Comparison of ENCODE assay signal across 10 mouse cellular contexts in the genomic region with DNA sequence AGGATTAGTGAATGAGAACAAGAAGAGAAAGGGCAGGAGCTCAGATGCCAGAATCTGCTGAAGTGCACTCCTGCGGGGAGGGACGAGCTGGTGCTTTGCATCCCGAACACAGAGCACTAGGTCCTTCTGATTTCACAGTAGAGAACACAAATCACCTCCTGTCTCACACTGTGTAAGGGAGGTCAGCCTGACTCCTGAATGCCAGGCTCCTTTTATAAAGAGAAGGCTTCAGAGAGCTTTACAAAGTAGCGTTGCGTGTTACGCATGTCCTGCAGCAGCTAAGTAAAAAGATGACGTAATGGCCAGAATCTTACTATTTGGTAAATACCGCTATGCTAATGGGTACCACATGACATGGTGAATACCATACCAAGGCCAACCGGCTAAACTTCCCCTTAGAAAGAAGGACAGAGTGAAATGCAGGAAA. TPM values are rescaled to one million over a fixed set of nuclear protein-coding genes. Genes with fewer than 3 reads are reported as not detected.
DNase-seq lines count a peak whose midpoint lies in the region; ATAC-seq lines count a peak whose summit lies in the region.
"Had no signal": no experiment of that assay in that cellular context is flagged by ENCODE, and none has a peak within 500 bp of the region (broad histone marks: within the 10 kb centered on the region; RNA-seq: fewer than 3 reads in every experiment).

No protein-coding gene starts in this region.

- peaks cover 29% of the 10 kb centered on the region for H3K4me1 ChIP-seq in heart, embryonic 12.5 days (replicated peaks)
- peaks cover 18% of the 10 kb centered on the region for H3K4me1 ChIP-seq in heart, embryonic 10.5 days
- no peaks in the 10 kb centered on the region for H3K4me1 ChIP-seq in embryonic facial prominence, embryonic 11.5 days (ENCODE audit: control insufficient read depth, insufficient read depth, low read length)
- H3K4me1 ChIP-seq in hindbrain, embryonic 13.5 days (replicated peaks), result peaks cover 22% of the 10 kb centered on the region
- H3K4me1 ChIP-seq in midbrain, embryonic 14.5 days (ENCODE audit: control insufficient read depth, insufficient read depth, low read length), result peaks cover 6% of the 10 kb centered on the region; the same call in 1 of the 2 replicates

- no peak overlapping the region for H3K4me2 ChIP-seq in heart, embryonic 12.5 days
- no peak overlapping the region for H3K4me2 ChIP-seq in embryonic facial prominence, embryonic 11.5 days (ENCODE audit: low read depth, low read length)
- no peak overlapping the region for H3K4me2 ChIP-seq in hindbrain, embryonic 13.5 days
- no peak overlapping the region for H3K4me2 ChIP-seq in midbrain, embryonic 14.5 days (ENCODE audit: low read length)

- 0 out of 2 replicates have a peak overlapping the region, but pooled peaks have one; percentile 51 for H3K27ac ChIP-seq in heart, embryonic 12.5 days (ENCODE audit: poor library complexity, severe bottlenecking)
- H3K27ac ChIP-seq in heart, embryonic 10.5 days, result no peak overlapping the region
- H3K27ac ChIP-seq in embryonic facial prominence, embryonic 11.5 days (replicated peaks; ENCODE audit: low read depth, low read length), result no peak overlapping the region
- H3K27ac ChIP-seq in hindbrain, embryonic 13.5 days, result peak overlapping the region; percentile 36; the same call in 1 of the 2 replicates
- H3K27ac ChIP-seq in midbrain, embryonic 14.5 days (replicated peaks; ENCODE audit: low read depth, low read length), result no peak overlapping the region
- H3K27ac ChIP-seq: kidney, postnatal 0 days had no signal

- H3K27me3 ChIP-seq in heart, embryonic 12.5 days (replicated peaks), result no peaks in the 10 kb centered on the region
- no peaks in the 10 kb centered on the region for H3K27me3 ChIP-seq in heart, embryonic 10.5 days (ENCODE audit: insufficient read depth, poor library complexity, severe bottlenecking)
- H3K27me3 ChIP-seq in embryonic facial prominence, embryonic 11.5 days (ENCODE audit: control insufficient read depth, insufficient read depth, low read length), result no peaks in the 10 kb centered on the region
- no peaks in the 10 kb centered on the region for H3K27me3 ChIP-seq in hindbrain, embryonic 13.5 days
- no peaks in the 10 kb centered on the region for H3K27me3 ChIP-seq in midbrain, embryonic 14.5 days (ENCODE audit: control insufficient read depth, insufficient read depth, low read length)

- no peak for DNase-seq in heart, embryonic 10.5 days (ENCODE audit: low spot score)
- peak; percentile 80 for DNase-seq in embryonic facial prominence, embryonic 11.5 days (ENCODE audit: low spot score)
- DNase-seq in midbrain, embryonic 14.5 days, result peak; percentile 29
- DNase-seq in Muller cell, postnatal 12 days (ENCODE audit: inconsistent ontology term), result no peak
- DNase-seq in spleen, adult 12 weeks (ENCODE audit: low spot score), result no peak
- DNase-seq in spleen, postnatal 36 days (ENCODE audit: low spot score in 2 of 2), result no peak
- DNase-seq: right cerebral cortex, postnatal 14 days had no signal

- H3K9ac ChIP-seq in heart, embryonic 12.5 days, result no peak overlapping the region
- H3K9ac ChIP-seq in embryonic facial prominence, embryonic 11.5 days (replicated peaks; ENCODE audit: low read length), result no peak overlapping the region
- H3K9ac ChIP-seq in hindbrain, embryonic 13.5 days, result no peak overlapping the region
- H3K9ac ChIP-seq in midbrain, embryonic 14.5 days (replicated peaks; ENCODE audit: low read length), result no peak overlapping the region

- WGBS in heart, embryonic 12.5 days, result 65% methylated on average over 9 of the region's 9 CpGs
- 69% methylated on average over 9 of the region's 9 CpGs for WGBS in heart, embryonic 10.5 days
- WGBS in embryonic facial prominence, embryonic 11.5 days, result 29% methylated on average over 9 of the region's 9 CpGs
- WGBS in hindbrain, embryonic 13.5 days, result 33% methylated on average over 9 of the region's 9 CpGs
- WGBS in midbrain, embryonic 14.5 days, result 19% methylated on average over 9 of the region's 9 CpGs

- H3K36me3 ChIP-seq in heart, embryonic 12.5 days, result no peaks in the 10 kb centered on the region
- no peaks in the 10 kb centered on the region for H3K36me3 ChIP-seq in heart, embryonic 10.5 days
- no peaks in the 10 kb centered on the region for H3K36me3 ChIP-seq in embryonic facial prominence, embryonic 11.5 days (replicated peaks; ENCODE audit: control insufficient read depth, insufficient read depth, low read depth, low read length)
- H3K36me3 ChIP-seq in hindbrain, embryonic 13.5 days, result no peaks in the 10 kb centered on the region
- no peaks in the 10 kb centered on the region for H3K36me3 ChIP-seq in midbrain, embryonic 14.5 days (ENCODE audit: control insufficient read depth, insufficient read depth, low read length)

- ATAC-seq in heart, embryonic 12.5 days (ENCODE audit: insufficient number of reproducible peaks, low FRiP score), result no peak
- 0 out of 2 replicates have a peak, but pooled peaks have one; percentile 54 for ATAC-seq in embryonic facial prominence, embryonic 11.5 days (replicated peaks; ENCODE audit: insufficient number of reproducible peaks, low FRiP score, low TSS enrichment, low read depth)
- ATAC-seq in hindbrain, embryonic 13.5 days (ENCODE audit: low FRiP score), result peak; percentile 67
- peak; percentile 41; the same call in 1 of the 2 replicates for ATAC-seq in midbrain, embryonic 14.5 days (ENCODE audit: low FRiP score, low TSS enrichment)

- H3K4me3 ChIP-seq in heart, embryonic 12.5 days, result no peak overlapping the region
- no peak overlapping the region for H3K4me3 ChIP-seq in heart, embryonic 10.5 days
- no peak overlapping the region for H3K4me3 ChIP-seq in embryonic facial prominence, embryonic 11.5 days (ENCODE audit: low read depth, low read length)
- H3K4me3 ChIP-seq in hindbrain, embryonic 13.5 days, result no peak overlapping the region
- no peak overlapping the region for H3K4me3 ChIP-seq in midbrain, embryonic 14.5 days (replicated peaks; ENCODE audit: low read depth, low read length)

- H3K9me3 ChIP-seq in heart, embryonic 12.5 days (replicated peaks), result no peaks in the 10 kb centered on the region
- no peaks in the 10 kb centered on the region for H3K9me3 ChIP-seq in heart, embryonic 10.5 days
- no peaks in the 10 kb centered on the region for H3K9me3 ChIP-seq in embryonic facial prominence, embryonic 11.5 days (replicated peaks; ENCODE audit: control insufficient read depth, low read length)
- H3K9me3 ChIP-seq in hindbrain, embryonic 13.5 days, result no peaks in the 10 kb centered on the region
- no peaks in the 10 kb centered on the region for H3K9me3 ChIP-seq in midbrain, embryonic 14.5 days (ENCODE audit: control insufficient read depth, low read length)

RNA-seq across cellular contexts. Expression of a gene that starts 34.4 kb away (rescaled TPM):
- 202 and 216 TPM in 2 replicates for polyA plus RNA-seq in heart, embryonic 12.5 days (2016; fragmentation: Nextera tagmentation; extraction: Ambion mirVana)
- polyA plus RNA-seq in heart, embryonic 10.5 days (2016; fragmentation: Nextera tagmentation; extraction: Ambion mirVana), result 144 and 151 TPM in 2 replicates
- polyA plus RNA-seq in embryonic facial prominence, embryonic 11.5 days (2014; fragmentation: Nextera tagmentation; extraction: Ambion mirVana), result 146 and 157 TPM in 2 replicates
- polyA plus RNA-seq in hindbrain, embryonic 13.5 days (2015; fragmentation: Nextera tagmentation; extraction: Ambion mirVana), result 338 and 343 TPM in 2 replicates
- 327 and 339 TPM in 2 replicates for polyA plus RNA-seq in midbrain, embryonic 14.5 days (2014; fragmentation: Nextera tagmentation; extraction: Ambion mirVana)

Comparison
In these comparisons a context has a peak if more than half of its experiments do, and no peak if none do; other contexts are left out.
1. H3K27ac ChIP-seq: peak in heart, embryonic 12.5 days (single experiment) and hindbrain, embryonic 13.5 days (single experiment); none in heart, embryonic 10.5 days (single experiment), embryonic facial prominence, embryonic 11.5 days (single experiment) and midbrain, embryonic 14.5 days (single experiment).
2. DNase-seq: peak in embryonic facial prominence, embryonic 11.5 days (single experiment) and midbrain, embryonic 14.5 days (single experiment); none in heart, embryonic 10.5 days (single experiment), Muller cell, postnatal 12 days (single experiment), spleen, adult 12 weeks (single experiment) and spleen, postnatal 36 days (0 of 2).